ENCODE assay signal across 11 mouse cellular contexts in genomic region chr15:81158517-81159120, GRCm38 (mm10). TPM values are rescaled to one million over a fixed set of nuclear protein-coding genes. Genes with fewer than 3 reads are reported as not detected.
DNase-seq lines count a peak whose midpoint lies in the region; ATAC-seq and TF ChIP-seq lines count a peak whose summit lies in the region.
"Had no signal": no experiment of that assay in that cellular context is flagged by ENCODE, and none has a peak within 500 bp of the region (broad histone marks: within the 10 kb centered on the region; RNA-seq: fewer than 3 reads in every experiment).

No protein-coding gene starts in this region.

- no peak overlapping the region for H3K4me3 ChIP-seq in liver, postnatal 0 days (ENCODE audit: low read depth, low read length)
- H3K4me3 ChIP-seq in embryonic fibroblast, embryonic 13.5 days (ENCODE audit: insufficient read depth, low read length) = no peak overlapping the region

- no peaks in the 10 kb centered on the region for H3K36me3 ChIP-seq in liver, postnatal 0 days (replicated peaks; ENCODE audit: insufficient read depth, low read length)

- H3K4me1 ChIP-seq in liver, postnatal 0 days (ENCODE audit: insufficient read depth) = peaks cover 14% of the 10 kb centered on the region
- peaks cover 20% of the 10 kb centered on the region for H3K4me1 ChIP-seq in embryonic fibroblast, embryonic 13.5 days (ENCODE audit: control insufficient read depth, insufficient read depth, low read length)

- no peak overlapping the region for H3K9ac ChIP-seq in liver, postnatal 0 days (replicated peaks)
- H3K9ac ChIP-seq: forebrain, postnatal 0 days had no signal

- peak; percentile 26; the same call in 1 of the 2 replicates for TF ChIP-seq CTCF in liver, postnatal 0 days (IDR thresholded peaks at IDR 0.05; ENCODE audit: low read depth)
- 0 out of 2 replicates have a peak, but pooled peaks have one; percentile 9 for TF ChIP-seq CTCF in embryonic fibroblast, embryonic 13.5 days (IDR thresholded peaks at IDR 0.05; ENCODE audit: borderline replicate concordance, insufficient read depth, low read length)

- ATAC-seq in liver, postnatal 0 days = no peak
- ATAC-seq: forebrain, postnatal 0 days; intestine, embryonic 16.5 days had no signal

- no peaks in the 10 kb centered on the region for H3K9me3 ChIP-seq in liver, postnatal 0 days (ENCODE audit: low read length)

- TF ChIP-seq EP300 in liver, postnatal 0 days (IDR thresholded peaks at IDR 0.05; ENCODE audit: low read depth) = no peak

- 72% methylated on average over 7 of the region's 7 CpGs for WGBS in liver, postnatal 0 days (ENCODE audit: insufficient replicate concordance)

- peak; percentile 21 to 23 for DNase-seq in adrenal gland, postnatal 36 days
- no peak for DNase-seq in adrenal gland, postnatal 4 days (ENCODE audit: low spot score in 2 of 2)
- no peak for DNase-seq in liver, postnatal 0 days
- no peak for DNase-seq in liver
- DNase-seq in kidney, postnatal 4 days = peak; percentile 20 to 49
- no peak for DNase-seq in layer of hippocampus, postnatal 14 days (ENCODE audit: low spot score in 2 of 2)
- DNase-seq in left cerebral cortex, adult 9 months (ENCODE audit: low spot score in 2 of 2) = no peak
- DNase-seq: cerebellum, adult 9-10 months; forebrain, postnatal 0 days had no signal

- no peak overlapping the region for H3K4me2 ChIP-seq in liver, postnatal 0 days (ENCODE audit: low read depth, low read length)

- H3K27me3 ChIP-seq in liver, postnatal 0 days (ENCODE audit: insufficient read depth, low read length) = no peaks in the 10 kb centered on the region

- no peak for TF ChIP-seq POLR2A in embryonic fibroblast, embryonic 13.5 days (IDR thresholded peaks at IDR 0.05; ENCODE audit: low read depth, low read length)

- no peak overlapping the region for H3K27ac ChIP-seq in liver, postnatal 0 days (ENCODE audit: low read depth)
- peak overlapping the region; percentile 88 for H3K27ac ChIP-seq in embryonic fibroblast, embryonic 13.5 days (ENCODE audit: insufficient read depth, low read length)

RNA-seq across cellular contexts. Expression of gene Mrtfa, which starts 31.9 kb away (rescaled TPM):
- 10 to 100 TPM; 28.6 to 31.0 TPM for total RNA-seq in adrenal gland, postnatal 36 days (2021)
- total RNA-seq in adrenal gland, postnatal 4 days (2021) = 10 to 100 TPM; 33.0 to 39.1 TPM
- 4.3 and 4.5 TPM in 2 replicates for polyA plus RNA-seq in liver, postnatal 0 days (2015; fragmentation: Nextera tagmentation; extraction: Ambion mirVana)
- 36.6 and 38.4 TPM in 2 replicates for polyA plus RNA-seq in embryonic fibroblast, embryonic 13.5 days (2011; ENCODE audit: insufficient read length, low read depth, missing spikeins)
- 10 to 100 TPM; 78.6 to 79.7 TPM for total RNA-seq in layer of hippocampus, postnatal 14 days (2021)

Comparison
In these comparisons a context has a peak if more than half of its experiments do, and no peak if none do; other contexts are left out.
1. DNase-seq: peak in adrenal gland, postnatal 36 days (2 of 2) and kidney, postnatal 4 days (2 of 2); none in adrenal gland, postnatal 4 days (0 of 2), liver, postnatal 0 days (single experiment), liver (single experiment), layer of hippocampus, postnatal 14 days (0 of 2) and left cerebral cortex, adult 9 months (0 of 2).